Mouse (Mus musculus) forebrain, embryonic 15.5 days (tissue): Measurements from ENCODE around the gene Epha3. TPM values are rescaled to one million over a fixed set of nuclear protein-coding genes. Genes with fewer than 3 reads are reported as not detected.
A peak's percentile ranks its signal among the peaks of the same experiment; 100 is the strongest.

Source experiments
- ATAC-seq: fragments of 200-750 bp; cut with Nextera tagmentation; replicated peaks from 2 replicates; pipeline ENCODE4 v1.8.0; 2017; ENCODE audit warnings: mild to moderate bottlenecking, moderate TSS enrichment, moderate library complexity
- H3K27ac ChIP-seq: fragments of 300-500 bp; sonication (generic); replicated peaks from 2 replicates; pipeline ENCODE4 v1.5.1; 2015; ENCODE audit warnings: mild to moderate bottlenecking, inconsistent platforms
- H3K27me3 ChIP-seq: fragments of 300-500 bp; sonication (generic); 2 replicates; pipeline ENCODE4 v1.6.1; 2015; ENCODE audit warnings: inconsistent platforms
- H3K36me3 ChIP-seq: fragments of 300-500 bp; sonication (generic); 2 replicates; pipeline ENCODE4 v1.6.1; 2015; ENCODE audit warnings: mild to moderate bottlenecking, inconsistent platforms
- H3K4me1 ChIP-seq: fragments of 300-500 bp; sonication (generic); 2 replicates; pipeline ENCODE4 v1.6.1; 2015; ENCODE audit warnings: inconsistent platforms
- H3K4me2 ChIP-seq: fragments of 300-500 bp; sonication (generic); replicated peaks from 2 replicates; pipeline ENCODE4 v1.6.1; 2015; ENCODE audit warnings: mild to moderate bottlenecking, inconsistent platforms
- H3K4me3 ChIP-seq: fragments of 300-500 bp; sonication (generic); 2 replicates; pipeline ENCODE4 v1.5.1; 2015; ENCODE audit warnings: mild to moderate bottlenecking, inconsistent platforms
- H3K9ac ChIP-seq: fragments of 300-500 bp; sonication (generic); replicated peaks from 2 replicates; pipeline ENCODE4 v1.6.1; 2015; ENCODE audit warnings: mild to moderate bottlenecking, inconsistent platforms
- H3K9me3 ChIP-seq: fragments of 300-500 bp; sonication (generic); 2 replicates; pipeline ENCODE4 v1.6.1; 2016; ENCODE audit warnings: inconsistent platforms
- WGBS: fragments of 180-500 bp; shearing (Covaris S2); methylation state at CpG from one replicate; pipeline ENCODE4 v1.1.7; 2015; ENCODE audit warnings: mixed read lengths; 5-methylcytosine and 5-hydroxymethylcytosine counted together
- polyA plus RNA-seq: library from polyadenylated mRNA; unstranded; fragments of >200 nt; fragmentation: Nextera tagmentation; extraction: Ambion mirVana; gene quantifications from 2 replicates; pipeline ENCODE4 v1.2.1, GENCODE M21; 2015

Epha3 gene
- polyA plus RNA-seq, 1 experiment from 2014 or later, result 85.2 TPM

DNA sequence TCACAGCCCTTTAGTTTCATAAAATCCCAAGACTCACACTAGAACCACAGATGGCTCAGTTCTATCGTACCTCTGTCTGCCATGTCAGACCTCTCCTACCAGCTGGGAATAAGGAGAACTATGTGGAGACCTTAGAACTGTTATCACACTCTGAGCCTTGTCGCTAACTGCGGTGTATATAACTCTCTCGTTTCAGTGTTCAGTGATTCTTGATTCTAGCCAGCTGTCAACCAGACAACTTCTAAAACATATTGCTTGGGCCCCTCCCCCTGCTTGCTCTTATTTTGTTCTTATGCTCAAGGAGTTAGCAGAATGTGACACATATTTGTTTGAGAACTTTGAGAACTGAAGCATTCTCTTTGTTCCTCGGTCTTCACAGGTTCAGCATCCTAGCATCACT is 83.8 kb downstream of the Epha3 start:
- Histone ChIP-seq H3K9ac (no peak overlapping the region), H3K9me3 (no peaks in the 10 kb centered on the region), H3K4me2 (no peak overlapping the region), H3K36me3 (no peaks in the 10 kb centered on the region), H3K27ac (no peak overlapping the region), H3K27me3 (no peaks in the 10 kb centered on the region), H3K4me1 (peaks cover 14% of the 10 kb centered on the region; the same call in 1 of the 2 replicates), H3K4me3 (no peak overlapping the region)
- no peak for ATAC-seq
- 57% methylated on average over 5 of the region's 5 CpGs for WGBS

DNA sequence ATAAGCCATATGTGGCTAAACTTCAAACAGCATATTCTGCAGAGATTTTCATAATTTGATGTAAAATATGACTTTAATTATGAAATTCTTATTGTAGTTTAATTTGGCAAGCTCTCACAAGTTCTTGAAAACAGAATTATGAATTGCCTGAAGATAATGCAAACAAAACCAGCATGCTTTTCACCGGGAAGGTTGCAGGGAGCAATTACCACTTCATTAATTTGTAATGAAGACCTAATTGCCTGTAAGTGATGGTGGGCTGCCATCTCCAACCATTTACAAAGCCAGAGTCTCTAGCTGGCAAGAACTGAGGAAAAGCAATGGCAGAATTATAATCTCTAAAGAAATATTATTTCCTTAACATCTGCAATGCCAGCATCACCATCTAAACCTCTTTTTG is 86.2 kb downstream of the Epha3 start:
- ATAC-seq, result no peak
- peaks cover 11% of the 10 kb centered on the region; the same call in 1 of the 2 replicates for H3K4me1 ChIP-seq
- H3K9me3 ChIP-seq, result no peaks in the 10 kb centered on the region
- no peak overlapping the region for H3K4me2 ChIP-seq
- no peak overlapping the region for H3K9ac ChIP-seq
- H3K27ac ChIP-seq, result no peak overlapping the region
- 10% methylated on average over 1 of the region's 1 CpGs for WGBS
- H3K4me3 ChIP-seq, result no peak overlapping the region
- no peaks in the 10 kb centered on the region for H3K36me3 ChIP-seq
- H3K27me3 ChIP-seq, result no peaks in the 10 kb centered on the region

DNA sequence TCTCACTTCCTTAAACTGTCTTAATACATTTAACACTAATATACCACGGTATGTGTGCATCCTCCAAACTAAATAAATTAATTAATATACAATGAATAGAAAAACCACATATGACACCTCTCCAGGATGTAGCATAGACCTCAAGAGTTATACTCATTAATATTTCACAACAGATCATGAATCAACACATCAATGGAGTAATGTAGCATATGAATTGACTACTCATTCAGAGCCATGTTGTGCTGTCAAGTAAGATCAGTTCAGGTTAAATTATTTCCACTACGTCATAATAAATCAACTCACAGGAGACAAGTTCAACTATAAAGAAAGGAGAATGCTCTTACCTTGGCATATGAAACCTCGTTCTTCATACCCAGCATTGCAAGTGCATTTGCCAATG is 91.4 kb downstream of the Epha3 start:
- no peaks in the 10 kb centered on the region for H3K27me3 ChIP-seq
- no peak overlapping the region for H3K4me3 ChIP-seq
- H3K27ac ChIP-seq, result no peak overlapping the region
- H3K9me3 ChIP-seq, result no peaks in the 10 kb centered on the region
- no peaks in the 10 kb centered on the region for H3K36me3 ChIP-seq
- no peak overlapping the region for H3K9ac ChIP-seq
- 90% methylated on average over 3 of the region's 3 CpGs for WGBS
- no peak for ATAC-seq
- 0 out of 2 replicates have a peak, but pooled peaks cover 3% of the 10 kb centered on the region for H3K4me1 ChIP-seq
- H3K4me2 ChIP-seq, result no peak overlapping the region

DNA sequence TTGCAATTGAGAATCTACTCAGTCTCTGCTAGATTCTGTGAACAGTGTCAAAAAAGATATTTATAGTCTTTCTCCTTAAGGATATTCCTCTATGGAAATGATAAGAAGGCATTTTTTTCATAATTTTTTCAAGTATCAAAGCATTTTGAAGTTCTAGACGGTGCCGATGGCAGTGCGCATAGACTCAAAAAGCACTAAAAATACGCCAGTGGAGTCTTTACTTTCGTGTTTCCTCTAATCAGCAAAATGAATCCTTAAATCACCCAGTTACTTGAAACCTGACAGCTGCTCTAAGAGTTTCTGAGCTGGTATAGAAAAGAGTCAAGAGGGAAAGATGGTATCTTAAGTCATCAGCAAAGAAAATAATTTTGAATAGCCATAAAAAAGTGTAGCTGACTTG is 96.4 kb downstream of the Epha3 start:
- H3K4me3 ChIP-seq, result no peak overlapping the region
- peaks cover 6% of the 10 kb centered on the region for H3K4me1 ChIP-seq
- no peaks in the 10 kb centered on the region for H3K27me3 ChIP-seq
- no peaks in the 10 kb centered on the region for H3K36me3 ChIP-seq
- H3K4me2 ChIP-seq, result no peak overlapping the region
- ATAC-seq, result no peak
- no peaks in the 10 kb centered on the region for H3K9me3 ChIP-seq
- no peak overlapping the region for H3K27ac ChIP-seq
- 73% methylated on average over 5 of the region's 5 CpGs for WGBS
- H3K9ac ChIP-seq, result no peak overlapping the region

DNA sequence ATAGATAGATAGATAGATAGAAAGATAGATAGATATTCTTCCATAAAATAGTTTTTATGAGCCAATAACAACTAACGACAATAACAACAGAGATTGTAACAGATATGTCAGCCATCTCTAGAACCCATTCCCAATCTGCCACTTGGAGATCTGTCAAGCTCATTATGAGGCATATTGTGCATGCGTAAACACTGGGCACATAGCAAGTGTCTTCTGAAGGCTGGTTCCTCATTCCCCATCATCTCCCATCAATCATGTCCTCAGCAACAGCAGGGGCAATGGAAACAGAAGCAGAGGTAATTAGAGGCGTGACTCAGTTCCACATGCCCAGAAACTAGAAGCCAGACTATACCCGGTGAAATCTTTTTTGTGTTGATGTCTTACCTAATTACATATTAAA is 102.8 kb downstream of the Epha3 start:
- peak; percentile 89 for ATAC-seq
- peaks cover 11% of the 10 kb centered on the region for H3K4me1 ChIP-seq
- H3K4me2 ChIP-seq, result no peak overlapping the region
- no peak overlapping the region for H3K9ac ChIP-seq
- H3K27ac ChIP-seq, result no peak overlapping the region
- H3K9me3 ChIP-seq, result no peaks in the 10 kb centered on the region
- H3K4me3 ChIP-seq, result no peak overlapping the region
- no peaks in the 10 kb centered on the region for H3K27me3 ChIP-seq
- 39% methylated on average over 4 of the region's 4 CpGs for WGBS
- H3K36me3 ChIP-seq, result no peaks in the 10 kb centered on the region

DNA sequence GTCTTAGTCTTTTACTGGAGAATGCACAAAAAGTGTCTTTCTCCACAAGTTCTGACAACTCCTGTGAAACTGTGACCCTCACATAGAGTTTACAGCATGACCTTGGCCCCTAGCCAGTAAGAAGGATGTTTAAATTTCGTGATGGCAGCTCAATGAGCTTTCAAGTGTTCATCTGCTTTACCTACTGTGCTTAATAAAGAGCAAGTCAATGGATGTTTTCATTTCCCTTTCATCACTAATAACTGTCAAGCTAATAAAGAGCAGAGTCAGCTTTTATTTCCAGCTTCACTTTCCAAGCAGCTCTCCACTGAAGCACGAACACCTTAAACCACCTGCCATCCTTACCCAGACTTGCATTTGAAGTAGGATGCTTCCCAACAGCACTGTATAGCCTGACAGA is 103.9 kb downstream of the Epha3 start:
- no peak overlapping the region for H3K4me2 ChIP-seq

DNA sequence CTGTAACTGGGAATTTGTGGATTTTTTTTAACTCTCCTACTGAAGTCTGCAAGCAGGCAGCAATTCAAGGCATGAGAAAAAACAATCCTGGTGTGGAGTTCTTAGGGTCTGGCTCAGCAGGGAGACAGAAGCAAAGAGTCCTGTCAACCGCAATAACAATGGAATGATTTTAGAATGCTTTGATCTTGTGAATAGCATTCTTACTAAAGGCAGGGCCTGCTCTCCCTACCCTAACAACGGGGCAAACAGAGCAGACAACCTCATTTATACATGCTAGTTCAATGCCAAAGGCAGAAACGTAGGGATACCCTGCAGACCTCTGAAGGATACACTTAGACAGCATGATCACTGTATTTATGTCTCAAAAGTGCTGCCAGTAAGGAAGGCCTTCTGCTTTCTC is 110.9 kb downstream of the Epha3 start:
- H3K4me2 ChIP-seq, result no peak overlapping the region
- no peaks in the 10 kb centered on the region for H3K27me3 ChIP-seq
- WGBS, result 3% methylated on average over 3 of the region's 3 CpGs
- H3K9ac ChIP-seq, result no peak overlapping the region
- H3K9me3 ChIP-seq, result no peaks in the 10 kb centered on the region
- H3K4me1 ChIP-seq, result peaks cover 13% of the 10 kb centered on the region
- H3K36me3 ChIP-seq, result no peaks in the 10 kb centered on the region
- H3K4me3 ChIP-seq, result no peak overlapping the region
- peak; percentile 82 for ATAC-seq
- peak overlapping the region; percentile 51 for H3K27ac ChIP-seq

More for the DNA sequence above, 103.9 kb downstream of the Epha3 start:
- no peak for ATAC-seq
- H3K9me3 ChIP-seq, result no peaks in the 10 kb centered on the region
- H3K9ac ChIP-seq, result no peak overlapping the region
- H3K27ac ChIP-seq, result no peak overlapping the region; the same call in 1 of the 2 replicates
- 11% methylated on average over 2 of the region's 2 CpGs for WGBS
- H3K4me1 ChIP-seq, result peaks cover 11% of the 10 kb centered on the region
- H3K36me3 ChIP-seq, result no peaks in the 10 kb centered on the region
- H3K4me3 ChIP-seq, result no peak overlapping the region
- H3K27me3 ChIP-seq, result no peaks in the 10 kb centered on the region

DNA sequence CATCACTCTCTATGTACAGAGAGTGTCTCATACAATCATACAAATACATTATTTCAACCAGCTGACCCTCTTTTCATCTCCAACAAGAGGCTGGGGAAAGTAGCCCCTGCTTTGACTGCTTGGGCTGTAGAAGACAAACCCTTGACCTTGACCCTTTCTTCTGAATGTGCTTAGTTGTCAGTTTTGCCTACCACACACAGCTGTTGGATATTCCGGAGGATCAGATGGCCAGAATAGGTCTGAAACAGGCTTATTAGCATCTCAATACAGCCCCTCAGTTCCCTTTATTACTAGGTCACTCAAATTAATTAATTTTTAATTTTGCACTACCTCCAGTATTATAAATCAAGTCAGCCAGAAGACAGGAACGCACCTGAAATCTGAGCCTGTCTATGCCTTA is 116.2 kb downstream of the Epha3 start:
- peak overlapping the region; percentile 62 for H3K27ac ChIP-seq
- no peak overlapping the region for H3K4me3 ChIP-seq
- no peak overlapping the region for H3K9ac ChIP-seq
- H3K4me1 ChIP-seq, result peaks cover 23% of the 10 kb centered on the region
- H3K9me3 ChIP-seq, result no peaks in the 10 kb centered on the region
- 4% methylated on average over 2 of the region's 2 CpGs for WGBS
- peak; percentile 58 for ATAC-seq
- no peaks in the 10 kb centered on the region for H3K27me3 ChIP-seq
- no peaks in the 10 kb centered on the region for H3K36me3 ChIP-seq
- no peak overlapping the region for H3K4me2 ChIP-seq

DNA sequence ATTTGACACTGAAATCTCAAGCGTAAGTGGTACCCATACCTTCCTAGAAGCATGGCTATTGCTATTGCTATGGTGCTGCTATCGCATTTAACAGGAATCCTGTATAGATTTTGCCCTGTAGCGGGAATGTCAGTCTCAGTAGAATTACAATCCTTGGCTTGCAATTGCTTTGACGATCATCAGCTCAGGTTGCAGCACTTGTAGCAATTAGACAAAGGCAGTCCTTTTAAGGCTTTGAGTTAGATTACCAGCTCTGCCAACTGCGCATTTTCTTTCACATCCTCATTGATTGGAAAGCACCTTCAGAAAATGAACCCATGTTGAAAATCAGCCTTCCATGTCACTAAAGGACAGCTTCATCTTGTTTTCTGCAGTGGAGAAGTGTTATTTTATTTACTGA is 118.5 kb downstream of the Epha3 start:
- H3K4me1 ChIP-seq, result peaks cover 29% of the 10 kb centered on the region
- H3K36me3 ChIP-seq, result no peaks in the 10 kb centered on the region
- H3K27me3 ChIP-seq, result no peaks in the 10 kb centered on the region
- H3K27ac ChIP-seq, result peak overlapping the region; percentile 16
- no peak overlapping the region for H3K9ac ChIP-seq
- H3K9me3 ChIP-seq, result no peaks in the 10 kb centered on the region
- H3K4me3 ChIP-seq, result no peak overlapping the region
- H3K4me2 ChIP-seq, result no peak overlapping the region
- 18% methylated on average over 5 of the region's 5 CpGs for WGBS
- ATAC-seq, result no peak

DNA sequence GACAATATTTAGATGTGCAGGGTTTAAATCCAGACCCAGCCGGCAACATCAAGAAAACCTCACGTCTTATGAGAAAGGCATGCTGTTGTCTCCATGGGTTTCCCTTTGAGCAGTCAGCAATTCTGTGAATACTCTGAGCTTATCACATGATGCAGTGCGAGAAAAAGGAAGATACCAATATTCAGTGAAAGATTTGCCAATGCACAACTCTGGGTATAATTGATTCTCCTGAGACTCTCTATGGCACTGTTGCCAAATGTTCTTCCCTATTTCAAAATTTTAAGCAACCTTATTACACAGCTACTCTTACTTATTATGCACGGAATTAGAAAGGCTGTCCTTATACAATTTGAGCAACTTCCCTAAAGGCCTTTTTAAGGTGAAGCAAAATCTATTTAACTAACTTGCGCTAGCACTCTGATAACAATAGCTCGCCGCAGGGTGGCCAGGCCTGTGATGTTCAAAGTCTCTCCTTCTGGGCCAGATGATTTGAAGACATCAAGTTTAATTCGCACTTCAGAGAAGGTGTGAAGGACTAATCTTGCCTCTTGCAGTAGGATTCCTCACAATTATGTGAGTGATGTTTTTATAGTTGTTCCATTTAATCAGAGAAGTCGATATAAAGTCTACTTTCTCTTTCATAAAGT is 120.6 kb downstream of the Epha3 start:
- Histone ChIP-seq H3K4me1 (peaks cover 25% of the 10 kb centered on the region), H3K36me3 (no peaks in the 10 kb centered on the region), H3K9ac (no peak overlapping the region), H3K4me3 (no peak overlapping the region), H3K27me3 (no peaks in the 10 kb centered on the region), H3K9me3 (no peaks in the 10 kb centered on the region), H3K4me2 (no peak overlapping the region), H3K27ac (no peak overlapping the region)
- ATAC-seq, result peak; percentile 44; the same call in 1 of the 2 replicates
- 44% methylated on average over 9 of the region's 9 CpGs for WGBS

DNA sequence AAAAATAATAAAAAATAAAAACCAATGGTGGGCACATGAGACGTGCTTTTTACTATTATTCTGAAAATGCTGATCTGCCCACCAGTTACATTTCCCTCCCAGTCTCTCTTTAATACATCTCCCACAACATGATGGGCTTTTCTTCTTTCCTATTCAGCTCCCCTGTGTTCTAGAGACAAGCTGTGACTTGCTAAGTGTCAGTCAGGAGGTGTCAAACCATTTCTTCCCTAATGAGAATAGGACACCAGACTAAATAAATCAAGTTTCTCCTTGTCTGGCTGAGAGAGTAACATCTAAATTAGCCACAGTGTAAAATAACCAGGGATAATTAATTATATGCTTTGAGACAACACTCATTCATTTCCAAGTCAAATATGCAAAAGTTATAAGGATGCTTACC is 144.7 kb downstream of the Epha3 start:
- 25% methylated on average over 1 of the region's 1 CpGs for WGBS
- no peak overlapping the region for H3K9ac ChIP-seq
- peak; percentile 63; the same call in 1 of the 2 replicates for ATAC-seq
- H3K36me3 ChIP-seq, result no peaks in the 10 kb centered on the region
- no peak overlapping the region; the same call in 1 of the 2 replicates for H3K27ac ChIP-seq
- no peaks in the 10 kb centered on the region for H3K27me3 ChIP-seq
- no peaks in the 10 kb centered on the region for H3K9me3 ChIP-seq
- H3K4me3 ChIP-seq, result no peak overlapping the region
- no peak overlapping the region for H3K4me2 ChIP-seq
- H3K4me1 ChIP-seq, result peaks cover 3% of the 10 kb centered on the region; the same call in 1 of the 2 replicates

DNA sequence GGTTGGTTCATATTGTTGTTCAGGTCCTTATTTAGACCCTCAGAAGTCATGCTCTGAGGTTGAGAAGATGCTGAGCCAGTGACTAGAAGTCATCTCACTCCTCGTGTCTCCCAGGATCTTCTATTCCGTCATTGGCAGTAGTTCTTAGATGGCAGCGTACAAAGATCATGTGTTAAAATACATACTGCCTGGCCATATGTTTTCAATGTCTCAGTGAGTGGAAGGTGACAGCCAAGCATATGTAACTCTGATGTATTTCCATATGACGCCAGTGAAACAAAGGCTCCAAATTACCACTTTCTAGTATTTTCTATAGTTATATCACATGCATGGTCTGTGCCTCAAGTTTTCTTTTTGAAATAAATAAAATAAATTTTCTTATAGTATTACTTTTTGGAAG is 146.7 kb downstream of the Epha3 start:
- WGBS, result 55% methylated on average over 4 of the region's 4 CpGs

More for the DNA sequence above, 146.7 kb downstream of the Epha3 start:
- no peaks in the 10 kb centered on the region for H3K36me3 ChIP-seq
- no peak overlapping the region for H3K4me2 ChIP-seq
- no peak overlapping the region for H3K4me3 ChIP-seq
- H3K27ac ChIP-seq, result peak overlapping the region; percentile 50; the same call in 1 of the 2 replicates
- no peaks in the 10 kb centered on the region for H3K27me3 ChIP-seq
- ATAC-seq, result no peak; the same call in 1 of the 2 replicates
- H3K4me1 ChIP-seq, result peaks cover 3% of the 10 kb centered on the region; the same call in 1 of the 2 replicates
- no peaks in the 10 kb centered on the region for H3K9me3 ChIP-seq
- no peak overlapping the region for H3K9ac ChIP-seq
